10 mouse cellular contexts compared by ENCODE assay signal in genomic region chr1:131209971-131210426, GRCm38 (mm10). TPM values are rescaled to one million over a fixed set of nuclear protein-coding genes. Genes with fewer than 3 reads are reported as not detected.
DNase-seq lines count a peak whose midpoint lies in the region; TF ChIP-seq lines count a peak whose summit lies in the region.
"Had no signal": no experiment of that assay in that cellular context is flagged by ENCODE, and none has a peak within 500 bp of the region (broad histone marks: within the 10 kb centered on the region; RNA-seq: fewer than 3 reads in every experiment).

No protein-coding gene starts in this region.

- 0 out of 2 replicates have a peak overlapping the region, but pooled peaks have one; percentile 29 for H3K4me3 ChIP-seq in E14TG2a.4 (replicated peaks; ENCODE audit: low read length)

- no peaks in the 10 kb centered on the region for H3K36me3 ChIP-seq in E14TG2a.4 (ENCODE audit: insufficient read depth, low read length)
- H3K36me3 ChIP-seq: G1E had no signal

- no peak for TF ChIP-seq CTCF in E14TG2a.4 (conservative IDR thresholded peaks at IDR 0.05; ENCODE audit: low read length)

- no peaks in the 10 kb centered on the region for H3K9me3 ChIP-seq in E14TG2a.4 (ENCODE audit: low read length)
- H3K9me3 ChIP-seq: G1E had no signal

- no peaks in the 10 kb centered on the region for H3K4me1 ChIP-seq in E14TG2a.4 (replicated peaks; ENCODE audit: low read depth, low read length)

- peaks cover 6% of the 10 kb centered on the region; the same call in 1 of the 2 replicates for H3K27me3 ChIP-seq in E14TG2a.4 (ENCODE audit: insufficient read depth, low read length)

- DNase-seq in layer of hippocampus, postnatal 10 days (ENCODE audit: low spot score in 2 of 2) = peak; percentile 28 to 41
- no peak for DNase-seq in layer of hippocampus, postnatal 14 days (ENCODE audit: low spot score in 2 of 2)
- DNase-seq in adrenal gland, adult (ENCODE audit: inconsistent age in 2 of 2, low spot score in 1 of 2) = peak; percentile 71 to 86
- peak; percentile 38 to 53 for DNase-seq in cerebellum, postnatal 36 days
- no peak for DNase-seq in thymus, postnatal 14 days
- no peak for DNase-seq in frontal cortex, postnatal 14 days (ENCODE audit: low spot score in 2 of 2)
- DNase-seq: lung, adult 2 months; thymus, adult 18-20 months had no signal

RNA-seq across cellular contexts. Expression of gene Rassf5, which starts 35.1 kb away (rescaled TPM):
- total RNA-seq in layer of hippocampus, postnatal 10 days (2021) = 10 to 100 TPM; 20.0 to 21.0 TPM
- total RNA-seq in layer of hippocampus, postnatal 14 days (2021) = 10 to 100 TPM; 20.4 to 22.8 TPM

RNA-seq across cellular contexts. Expression of gene Eif2d, which starts 57.0 kb away (rescaled TPM):
- total RNA-seq in layer of hippocampus, postnatal 10 days (2021) = 10 to 100 TPM; 37.7 to 39.7 TPM
- 10 to 100 TPM; 38.8 to 39.2 TPM for total RNA-seq in layer of hippocampus, postnatal 14 days (2021)

Comparison
In these comparisons a context has a peak if more than half of its experiments do, and no peak if none do; other contexts are left out.
1. DNase-seq: peak in layer of hippocampus, postnatal 10 days (2 of 2), adrenal gland, adult (2 of 2) and cerebellum, postnatal 36 days (2 of 2); none in layer of hippocampus, postnatal 14 days (0 of 2), thymus, postnatal 14 days (single experiment) and frontal cortex, postnatal 14 days (0 of 2).